ENCODE assay signal across 9 mouse cellular contexts in the genomic region with DNA sequence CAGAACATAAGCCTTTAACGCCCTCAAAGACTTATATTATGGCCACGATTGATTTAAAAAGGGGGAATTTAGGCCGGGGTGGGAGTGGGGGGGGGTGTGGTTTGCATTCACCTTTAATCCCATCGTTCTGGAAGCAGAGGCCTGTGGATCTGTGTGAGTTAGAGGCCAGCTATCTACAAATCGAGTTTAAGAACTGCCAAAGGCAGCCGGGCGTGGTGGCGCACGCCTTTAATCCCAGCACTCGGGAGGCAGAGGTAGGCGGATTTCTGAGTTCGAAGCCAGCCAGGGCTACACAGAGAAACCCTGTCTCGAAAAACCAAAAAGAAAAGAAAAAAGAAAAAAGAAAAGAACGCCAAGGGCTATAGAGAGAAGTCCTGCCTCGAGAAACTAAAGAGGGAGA. TPM values are rescaled to one million over a fixed set of nuclear protein-coding genes. Genes with fewer than 3 reads are reported as not detected.
DNase-seq lines count a peak whose midpoint lies in the region; ATAC-seq and TF ChIP-seq lines count a peak whose summit lies in the region.
"Not testable (repeated sequence)": the region's sequence is repeated elsewhere in the genome, so short reads cannot be mapped to it uniquely, and the experiment has no call there.
"Had no signal": no experiment of that assay in that cellular context is flagged by ENCODE, and none has a peak within 500 bp of the region (broad histone marks: within the 10 kb centered on the region; RNA-seq: fewer than 3 reads in every experiment).

No protein-coding gene starts in this region.

- not testable (repeated sequence) for TF ChIP-seq CTCF in E14TG2a.4 (conservative IDR thresholded peaks at IDR 0.05; ENCODE audit: low read length); cortical plate, adult 2 months (IDR thresholded peaks at IDR 0.05; ENCODE audit: extremely low read depth, insufficient read depth, low read length); heart, postnatal 0 days (IDR thresholded peaks at IDR 0.05; ENCODE audit: low read depth)

- not testable (repeated sequence) for ATAC-seq in forebrain, embryonic 15.5 days (replicated peaks); heart, postnatal 0 days (ENCODE audit: insufficient read depth, low read depth); liver, embryonic 11.5 days (replicated peaks; ENCODE audit: low FRiP score); neural tube, embryonic 15.5 days (ENCODE audit: low FRiP score)

- peaks cover 70% of the 10 kb centered on the region for H3K4me1 ChIP-seq in E14TG2a.4 (replicated peaks; ENCODE audit: low read depth, low read length)
- H3K4me1 ChIP-seq in cortical plate, adult 2 months (ENCODE audit: control insufficient read depth, insufficient read depth, low read length); liver, embryonic 11.5 days (replicated peaks; ENCODE audit: control insufficient read depth, insufficient read depth, low read length): not testable (repeated sequence)
- peaks cover 53% of the 10 kb centered on the region for H3K4me1 ChIP-seq in forebrain, embryonic 15.5 days
- H3K4me1 ChIP-seq in heart, postnatal 0 days (ENCODE audit: control insufficient read depth, insufficient read depth), result peaks cover 14% of the 10 kb centered on the region; the same call in 1 of the 2 replicates
- peaks cover 32% of the 10 kb centered on the region for H3K4me1 ChIP-seq in midbrain, embryonic 10.5 days
- H3K4me1 ChIP-seq in neural tube, embryonic 15.5 days, result peaks cover 56% of the 10 kb centered on the region

- not testable (repeated sequence) for TF ChIP-seq POLR2A in cortical plate, adult 2 months (IDR thresholded peaks at IDR 0.05; ENCODE audit: extremely low read depth, insufficient read depth, low read length)

- peak overlapping the region; percentile 100 for H3K9ac ChIP-seq in forebrain, embryonic 15.5 days (replicated peaks)
- H3K9ac ChIP-seq in heart, postnatal 0 days (replicated peaks; ENCODE audit: low read depth, low read length); liver, embryonic 11.5 days (ENCODE audit: low read depth, low read length): not testable (repeated sequence)
- peak overlapping the region; percentile 42 for H3K9ac ChIP-seq in neural tube, embryonic 15.5 days (replicated peaks)

- H3K27ac ChIP-seq in cortical plate, adult 2 months (ENCODE audit: insufficient read depth, low read length); liver, embryonic 11.5 days (ENCODE audit: low read depth, low read length); midbrain, embryonic 10.5 days (replicated peaks): not testable (repeated sequence)
- H3K27ac ChIP-seq in forebrain, embryonic 15.5 days (replicated peaks), result peak overlapping the region; percentile 99; the same call in 1 of the 2 replicates
- peak overlapping the region; percentile 11; the same call in 1 of the 2 replicates for H3K27ac ChIP-seq in heart, postnatal 0 days (ENCODE audit: low read depth)
- 0 out of 2 replicates have a peak overlapping the region, but pooled peaks have one; percentile 18 for H3K27ac ChIP-seq in neural tube, embryonic 15.5 days (replicated peaks)

- H3K9me3 ChIP-seq in E14TG2a.4 (ENCODE audit: low read length); forebrain, embryonic 15.5 days; heart, postnatal 0 days (replicated peaks; ENCODE audit: control insufficient read depth, low read length); liver, embryonic 11.5 days (ENCODE audit: control insufficient read depth, low read length); midbrain, embryonic 10.5 days (replicated peaks); neural tube, embryonic 15.5 days (replicated peaks): not testable (repeated sequence)

- not testable (repeated sequence) for TF ChIP-seq EP300 in heart, postnatal 0 days (IDR thresholded peaks at IDR 0.05; ENCODE audit: low read depth)

- H3K4me2 ChIP-seq in forebrain, embryonic 15.5 days (replicated peaks), result peak overlapping the region; percentile 56
- H3K4me2 ChIP-seq in heart, postnatal 0 days (ENCODE audit: low read depth, low read length), result peak overlapping the region; percentile 88
- H3K4me2 ChIP-seq in liver, embryonic 11.5 days, result peak overlapping the region; percentile 91
- H3K4me2 ChIP-seq in neural tube, embryonic 15.5 days, result peak overlapping the region; percentile 69

- not testable (repeated sequence) for H3K27me3 ChIP-seq in E14TG2a.4 (ENCODE audit: insufficient read depth, low read length); forebrain, embryonic 15.5 days; heart, postnatal 0 days (ENCODE audit: control insufficient read depth, insufficient read depth, low read length); liver, embryonic 11.5 days (replicated peaks; ENCODE audit: control insufficient read depth, insufficient read depth, low read length); midbrain, embryonic 10.5 days (ENCODE audit: low read depth, poor library complexity, severe bottlenecking); neural tube, embryonic 15.5 days (replicated peaks)

- peak overlapping the region; percentile 100 for H3K4me3 ChIP-seq in E14TG2a.4 (replicated peaks; ENCODE audit: low read length)
- H3K4me3 ChIP-seq in cortical plate, adult 2 months (ENCODE audit: insufficient read depth, low read length), result peak overlapping the region; percentile 100; the same call in 1 of the 2 replicates
- peak overlapping the region; percentile 98 for H3K4me3 ChIP-seq in forebrain, embryonic 15.5 days
- peak overlapping the region; percentile 94 for H3K4me3 ChIP-seq in heart, postnatal 0 days (ENCODE audit: low read depth, low read length)
- peak overlapping the region; percentile 82; the same call in 1 of the 2 replicates for H3K4me3 ChIP-seq in liver, embryonic 11.5 days (ENCODE audit: low read depth, low read length)
- H3K4me3 ChIP-seq in midbrain, embryonic 10.5 days, result peak overlapping the region; percentile 89
- H3K4me3 ChIP-seq in neural tube, embryonic 15.5 days (replicated peaks), result peak overlapping the region; percentile 79

- DNase-seq in heart, postnatal 0 days (ENCODE audit: low spot score); liver, embryonic 11.5 days (ENCODE audit: low spot score); midbrain, embryonic 10.5 days (ENCODE audit: low spot score): not testable (repeated sequence)
- peak; percentile 15 for DNase-seq in kidney, adult 9 months

- WGBS in forebrain, embryonic 15.5 days, result 19% methylated on average over 15 of the region's 15 CpGs
- WGBS in heart, postnatal 0 days, result 33% methylated on average over 15 of the region's 15 CpGs
- WGBS in liver, embryonic 11.5 days, result 42% methylated on average over 15 of the region's 15 CpGs
- WGBS in midbrain, embryonic 10.5 days, result 39% methylated on average over 15 of the region's 15 CpGs
- WGBS in neural tube, embryonic 15.5 days, result 31% methylated on average over 15 of the region's 15 CpGs

- peaks cover 32% of the 10 kb centered on the region for H3K36me3 ChIP-seq in E14TG2a.4 (ENCODE audit: insufficient read depth, low read length)
- H3K36me3 ChIP-seq in forebrain, embryonic 15.5 days; heart, postnatal 0 days (replicated peaks; ENCODE audit: control insufficient read depth, insufficient read depth, low read length); liver, embryonic 11.5 days (ENCODE audit: control insufficient read depth, insufficient read depth, low read length); neural tube, embryonic 15.5 days: not testable (repeated sequence)
- peaks cover 13% of the 10 kb centered on the region for H3K36me3 ChIP-seq in midbrain, embryonic 10.5 days

RNA-seq across cellular contexts. Expression of gene Usp22, which starts 1.4 kb away (rescaled TPM):
- polyA plus RNA-seq in cortical plate, adult 2 months (2012; rRNA removed), result 152 and 154 TPM in 2 replicates
- 419 and 436 TPM in 2 replicates for polyA plus RNA-seq in forebrain, embryonic 15.5 days (2015; fragmentation: Nextera tagmentation; extraction: Ambion mirVana)
- 95.8 and 97.9 TPM in 2 replicates for total RNA-seq in heart, postnatal 0 days (2014; rRNA removed; ENCODE audit: low replicate concordance)
- polyA plus RNA-seq in heart, postnatal 0 days (2015; fragmentation: Nextera tagmentation; extraction: Ambion mirVana), result 32.1 and 34.7 TPM in 2 replicates
- 60.1 and 69.7 TPM in 2 replicates for polyA plus RNA-seq in liver, embryonic 11.5 days (2014; fragmentation: Nextera tagmentation; extraction: Ambion mirVana)
- 201 and 251 TPM in 2 replicates for polyA plus RNA-seq in midbrain, embryonic 10.5 days (2016; fragmentation: Nextera tagmentation; extraction: Ambion mirVana)
- polyA plus RNA-seq in neural tube, embryonic 15.5 days (2015; fragmentation: Nextera tagmentation; extraction: Ambion mirVana), result 310 and 358 TPM in 2 replicates

RNA-seq across cellular contexts. Expression of gene Aldh3a1, which starts 33.9 kb away (rescaled TPM):
- polyA plus RNA-seq in cortical plate, adult 2 months (2012; rRNA removed), result 1.7 and 2.3 TPM in 2 replicates
- polyA plus RNA-seq in forebrain, embryonic 15.5 days (2015; fragmentation: Nextera tagmentation; extraction: Ambion mirVana), result 0.14 and 0.28 TPM in 2 replicates
- 0.19 TPM in 1 of 2 replicates, not detected in the other for total RNA-seq in heart, postnatal 0 days (2014; rRNA removed; ENCODE audit: low replicate concordance)
- polyA plus RNA-seq in heart, postnatal 0 days (2015; fragmentation: Nextera tagmentation; extraction: Ambion mirVana), result 0.42 and 0.56 TPM in 2 replicates
- not detected in 2 replicates for polyA plus RNA-seq in liver, embryonic 11.5 days (2014; fragmentation: Nextera tagmentation; extraction: Ambion mirVana)
- not detected in 2 replicates for polyA plus RNA-seq in midbrain, embryonic 10.5 days (2016; fragmentation: Nextera tagmentation; extraction: Ambion mirVana)
- polyA plus RNA-seq in neural tube, embryonic 15.5 days (2015; fragmentation: Nextera tagmentation; extraction: Ambion mirVana), result 0.43 and 0.46 TPM in 2 replicates
- total RNA-seq: adrenal gland, postnatal 14 days had no signal

RNA-seq across cellular contexts. Expression of gene Tnfrsf13b, which starts 46.9 kb away (rescaled TPM):
- 3.3 and 4.8 TPM in 2 replicates for polyA plus RNA-seq in cortical plate, adult 2 months (2012; rRNA removed)
- polyA plus RNA-seq in forebrain, embryonic 15.5 days (2015; fragmentation: Nextera tagmentation; extraction: Ambion mirVana), result 0.78 and 0.91 TPM in 2 replicates
- total RNA-seq in heart, postnatal 0 days (2014; rRNA removed; ENCODE audit: low replicate concordance), result 0.08 and 3.9 TPM in 2 replicates
- polyA plus RNA-seq in heart, postnatal 0 days (2015; fragmentation: Nextera tagmentation; extraction: Ambion mirVana), result 1.0 and 1.5 TPM in 2 replicates
- polyA plus RNA-seq in liver, embryonic 11.5 days (2014; fragmentation: Nextera tagmentation; extraction: Ambion mirVana), result 5.9 and 6.2 TPM in 2 replicates
- polyA plus RNA-seq in midbrain, embryonic 10.5 days (2016; fragmentation: Nextera tagmentation; extraction: Ambion mirVana), result 1.2 TPM in 2 replicates
- 1.2 and 3.7 TPM in 2 replicates for polyA plus RNA-seq in neural tube, embryonic 15.5 days (2015; fragmentation: Nextera tagmentation; extraction: Ambion mirVana)
